Mouse (Mus musculus) thymus, adult 2 months (tissue): ENCODE measurements around the gene Hjurp. TPM values are rescaled to one million over a fixed set of nuclear protein-coding genes. Genes with fewer than 3 reads are reported as not detected.

Experiments used
- DNase-seq: peaks from one replicate; pipeline ENCODE4 v3.0.0; 2021
- H3K27ac ChIP-seq: fragments of 200-500 bp; 2 replicates; pipeline ENCODE4 v1.5.1; 2012; ENCODE audit warnings: low read length, control low read depth; ENCODE audit not compliant: control insufficient read depth, insufficient read depth
- H3K27me3 ChIP-seq: fragments of 200-500 bp; 2 replicates; pipeline ENCODE4 v1.6.1; 2012; ENCODE audit warnings: mild to moderate bottlenecking, low read length, moderate library complexity, mixed read lengths; ENCODE audit not compliant: control insufficient read depth, insufficient read depth
- H3K36me3 ChIP-seq: fragments of 200-500 bp; 2 replicates; pipeline ENCODE4 v1.6.1; 2012; ENCODE audit warnings: mild to moderate bottlenecking, low read length, moderate library complexity; ENCODE audit not compliant: control insufficient read depth, insufficient read depth
- H3K4me1 ChIP-seq: fragments of 200-500 bp; replicated peaks from 2 replicates; pipeline ENCODE4 v1.6.1; 2012; ENCODE audit warnings: low read length; ENCODE audit not compliant: control insufficient read depth, insufficient read depth
- H3K4me3 ChIP-seq: fragments of 200-500 bp; 2 replicates; pipeline ENCODE4 v1.5.1; 2012; ENCODE audit warnings: mild to moderate bottlenecking, low read length, control low read depth, moderate library complexity; ENCODE audit not compliant: control insufficient read depth, insufficient read depth
- CTCF ChIP-seq: fragments of 200-500 bp; IDR thresholded peaks from 2 replicates; pipeline ENCODE4 v1.5.1; 2012; ENCODE audit warnings: mild to moderate bottlenecking, control low read depth, low read length, moderate library complexity, borderline replicate concordance; ENCODE audit not compliant: control insufficient read depth, poor library complexity, insufficient read depth; ENCODE audit errors: extremely low read depth
- POLR2A ChIP-seq: fragments of 200-500 bp; IDR thresholded peaks from 2 replicates; pipeline ENCODE4 v1.6.1; 2012; ENCODE audit warnings: mild to moderate bottlenecking, low read length, control low read depth, moderate library complexity; ENCODE audit not compliant: control insufficient read depth, poor library complexity, insufficient read depth; ENCODE audit errors: extremely low read depth
- WGBS: fragments of 180-500 bp; shearing (Covaris S2); methylation state at CpG from one replicate; pipeline ENCODE4 v1.1.7; 2018; 5-methylcytosine and 5-hydroxymethylcytosine counted together
- polyA plus RNA-seq: library from polyadenylated mRNA; depleted of rRNA; stranded (reverse); fragments of >200 nt; gene quantifications from 2 replicates; pipeline ENCODE4 v1.2.3, GENCODE M21; 2012

Hjurp gene
- polyA plus RNA-seq, 1 experiment: 197 TPM

DNA sequence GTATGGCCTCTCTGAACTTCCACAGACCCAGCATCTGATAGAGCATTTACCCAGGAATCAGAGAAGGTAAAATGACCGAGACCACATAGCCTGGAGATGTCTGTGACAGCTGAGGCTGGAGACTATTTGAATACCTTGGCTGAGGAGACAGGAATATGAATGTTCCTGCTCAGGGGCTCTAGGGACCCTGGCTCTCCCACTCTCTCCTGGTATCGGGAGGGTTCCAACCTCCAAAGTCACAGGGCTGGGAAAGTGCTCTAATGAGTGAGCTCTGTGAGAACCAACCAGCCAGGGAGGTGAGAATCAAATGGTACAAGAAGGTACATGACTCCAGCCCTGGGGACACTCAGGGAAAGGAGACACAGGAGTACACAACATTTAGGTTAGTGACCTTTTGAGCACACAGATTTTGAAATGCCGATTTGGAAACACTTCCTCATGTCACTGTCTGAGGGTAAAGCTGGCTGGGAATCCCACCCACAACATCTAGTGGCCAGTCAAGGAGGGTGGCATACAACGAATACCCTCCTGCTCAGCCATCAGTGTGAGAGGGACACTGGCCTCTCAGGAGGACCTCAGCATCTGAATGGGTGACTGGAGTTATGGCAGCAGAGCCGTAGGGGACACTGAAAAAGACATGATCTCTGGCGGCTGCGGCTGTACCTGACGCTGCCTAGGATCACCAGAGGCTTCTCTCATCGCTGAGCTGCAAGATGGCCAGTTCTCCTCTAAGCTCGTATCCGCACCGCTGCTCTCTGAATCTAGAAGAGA is 7.7 kb downstream of the Hjurp start:
- no peaks in the 10 kb centered on the region for H3K4me1 ChIP-seq
- no peak overlapping the region for H3K4me3 ChIP-seq
- 92% methylated on average over 12 of the region's 12 CpGs for WGBS
- no peak for DNase-seq
- H3K36me3 ChIP-seq: peaks cover 85% of the 10 kb centered on the region
- no peaks in the 10 kb centered on the region for H3K27me3 ChIP-seq
- TF ChIP-seq POLR2A (no peak), CTCF (no peak)
- H3K27ac ChIP-seq: no peak overlapping the region

DNA sequence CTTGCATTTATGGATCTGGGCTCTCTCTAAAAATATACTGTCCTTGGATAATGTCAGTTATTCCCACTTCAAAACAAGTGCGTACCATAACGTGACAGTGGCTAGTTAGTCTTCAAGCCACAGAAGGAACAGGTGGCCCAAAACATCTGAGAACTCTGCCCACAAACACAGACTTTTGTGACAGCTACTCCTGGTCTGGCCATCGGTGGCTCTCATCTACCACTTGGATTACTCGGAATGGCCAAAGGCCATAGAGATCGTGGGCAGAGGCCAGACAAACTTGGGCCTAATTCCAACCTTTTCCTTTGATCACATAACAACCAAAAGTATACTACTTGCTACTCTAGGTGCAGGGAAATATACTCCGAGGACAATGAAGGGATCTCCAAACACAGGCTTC is 9.4 kb downstream of the Hjurp start:
- 86% methylated on average over 6 of the region's 6 CpGs for WGBS
- no peak for TF ChIP-seq POLR2A
- TF ChIP-seq CTCF: no peak
- no peak overlapping the region for H3K4me3 ChIP-seq
- no peaks in the 10 kb centered on the region for H3K27me3 ChIP-seq
- peaks cover 85% of the 10 kb centered on the region for H3K36me3 ChIP-seq
- DNase-seq: no peak
- H3K27ac ChIP-seq: no peak overlapping the region
- H3K4me1 ChIP-seq: no peaks in the 10 kb centered on the region

DNA sequence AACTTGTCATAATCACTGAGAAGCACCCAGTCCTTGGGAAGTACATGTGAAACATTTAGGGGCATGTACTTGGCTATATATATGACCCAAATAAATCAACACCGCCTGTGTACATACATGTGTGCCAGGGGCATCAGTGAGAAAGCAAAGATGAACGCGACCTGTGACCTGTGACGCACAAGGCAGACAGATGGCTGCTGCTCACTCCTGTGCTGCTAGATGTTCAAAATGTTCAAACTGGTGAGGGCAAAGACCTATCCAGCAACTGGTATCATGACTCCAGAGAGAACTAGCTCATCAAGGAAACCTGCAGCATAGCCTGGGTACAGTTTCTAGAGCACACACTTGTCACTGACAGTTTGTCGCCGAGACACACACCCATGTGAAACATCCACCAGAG is 9.9 kb downstream of the Hjurp start:
- DNase-seq: no peak
- 97% methylated on average over 6 of the region's 6 CpGs for WGBS
- H3K36me3 ChIP-seq: peaks cover 85% of the 10 kb centered on the region
- H3K4me1 ChIP-seq: no peaks in the 10 kb centered on the region
- no peak overlapping the region for H3K4me3 ChIP-seq
- TF ChIP-seq POLR2A (no peak), CTCF (no peak)
- H3K27ac ChIP-seq: no peak overlapping the region
- H3K27me3 ChIP-seq: no peaks in the 10 kb centered on the region

DNA sequence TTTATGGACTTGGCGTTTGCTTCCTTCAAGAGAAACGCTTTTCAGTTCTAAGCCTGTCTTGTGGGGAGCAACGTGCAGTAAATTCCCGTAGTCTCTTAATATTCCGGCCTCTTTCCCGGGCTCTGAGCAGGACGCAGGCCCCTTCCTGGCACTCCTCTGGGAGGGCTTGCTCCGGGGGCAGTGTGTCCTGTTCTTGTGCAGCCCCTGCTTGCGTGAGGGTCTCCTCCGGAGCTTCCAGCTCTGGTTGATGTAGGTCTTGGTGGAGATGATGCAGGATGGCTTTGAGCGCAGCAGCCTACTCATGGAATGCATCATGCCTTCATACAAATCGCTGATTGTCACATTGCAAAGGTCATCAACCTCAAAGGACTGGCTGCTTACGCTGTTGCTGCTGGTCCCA is 11.3 kb downstream of the Hjurp start:
- TF ChIP-seq POLR2A: no peak
- TF ChIP-seq CTCF: no peak
- peaks cover 85% of the 10 kb centered on the region for H3K36me3 ChIP-seq
- no peak for DNase-seq
- H3K4me3 ChIP-seq: no peak overlapping the region
- H3K27me3 ChIP-seq: no peaks in the 10 kb centered on the region
- WGBS: 92% methylated on average over 13 of the region's 13 CpGs
- H3K27ac ChIP-seq: no peak overlapping the region
- 0 out of 2 replicates have a peak, but pooled peaks cover 3% of the 10 kb centered on the region for H3K4me1 ChIP-seq

DNA sequence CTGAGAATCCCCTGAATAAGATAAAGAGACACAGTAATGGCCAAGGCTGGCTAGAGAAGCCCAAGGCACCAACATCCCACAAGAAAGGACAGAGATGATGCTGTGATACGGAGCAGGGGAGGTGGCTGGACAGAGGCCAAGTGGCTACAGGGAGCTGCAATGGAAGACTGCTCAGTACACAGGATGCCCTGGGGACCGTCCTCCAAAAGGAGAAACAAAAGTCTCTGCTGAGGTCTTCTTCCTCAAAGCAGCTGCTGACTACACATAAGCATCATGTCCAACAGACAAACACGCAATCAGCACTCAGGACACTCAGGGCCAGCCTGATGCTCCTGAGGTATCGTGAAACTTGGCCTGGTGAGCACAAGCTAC is 12.6 kb downstream of the Hjurp start:
- no peak for TF ChIP-seq CTCF
- TF ChIP-seq POLR2A: no peak
- DNase-seq: no peak
- WGBS: 79% methylated on average over 4 of the region's 4 CpGs

DNA sequence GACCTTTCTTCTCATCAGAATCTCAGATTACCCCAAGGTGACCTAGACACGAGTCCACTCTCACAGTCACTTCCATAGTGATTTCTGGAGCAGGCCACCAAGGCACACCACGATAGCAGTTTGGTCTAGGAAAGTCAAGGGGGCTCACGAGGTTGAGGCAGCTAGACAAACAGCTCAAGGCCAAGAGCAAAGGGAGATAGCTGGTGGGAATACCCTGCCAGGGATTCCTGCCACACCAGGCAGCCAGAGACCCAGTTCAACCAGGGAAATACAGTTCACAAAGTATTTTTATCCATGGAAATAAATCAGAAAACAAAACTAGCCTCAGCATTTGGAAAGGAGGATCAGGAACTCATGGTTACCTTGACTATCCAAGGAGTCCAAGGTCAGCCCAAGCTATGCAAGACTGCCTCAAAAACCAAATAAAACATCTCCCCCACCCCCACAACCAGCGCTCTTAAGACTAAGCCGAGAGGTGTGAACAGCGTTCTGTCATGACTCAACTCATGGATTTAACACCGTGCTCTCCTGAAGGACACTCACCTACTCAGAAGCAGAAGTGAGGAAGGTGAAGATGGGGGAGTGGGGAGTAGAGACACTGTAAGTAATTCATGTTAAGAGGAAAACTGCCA is 13.1 kb downstream of the Hjurp start:
- Histone ChIP-seq H3K36me3 (peaks cover 85% of the 10 kb centered on the region), H3K4me3 (no peak overlapping the region), H3K27me3 (no peaks in the 10 kb centered on the region), H3K4me1 (peaks cover 12% of the 10 kb centered on the region; the same call in 1 of the 2 replicates), H3K27ac (no peak overlapping the region)
- DNase-seq: no peak
- 93% methylated on average over 7 of the region's 7 CpGs for WGBS
- TF ChIP-seq POLR2A: no peak
- no peak for TF ChIP-seq CTCF

More for the DNA sequence above, 12.6 kb downstream of the Hjurp start:
- Histone ChIP-seq H3K27ac (no peak overlapping the region), H3K4me1 (peaks cover 7% of the 10 kb centered on the region; the same call in 1 of the 2 replicates), H3K36me3 (peaks cover 90% of the 10 kb centered on the region), H3K27me3 (no peaks in the 10 kb centered on the region), H3K4me3 (no peak overlapping the region)

DNA sequence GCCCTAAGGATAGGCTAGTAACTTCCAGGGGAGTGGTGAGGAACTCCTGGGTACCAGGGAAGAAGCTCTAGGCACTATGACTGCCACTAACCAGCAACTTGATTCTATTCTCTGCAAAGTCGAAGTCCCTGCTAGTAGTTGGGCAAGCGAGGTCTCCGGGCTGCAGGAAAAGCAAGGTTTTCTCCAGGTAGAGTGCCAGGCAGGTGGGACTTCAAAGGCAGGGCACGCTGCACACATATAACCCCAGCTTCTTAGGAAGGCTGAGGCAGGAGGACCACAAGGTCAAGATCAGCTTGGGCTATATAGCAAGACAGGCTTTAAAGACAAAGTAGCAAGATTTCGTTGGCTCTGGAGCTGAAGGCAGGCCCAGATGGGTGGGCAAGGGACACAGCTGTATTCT is 13.7 kb downstream of the Hjurp start:
- no peak for DNase-seq
- H3K36me3 ChIP-seq: peaks cover 79% of the 10 kb centered on the region
- no peaks in the 10 kb centered on the region for H3K27me3 ChIP-seq
- TF ChIP-seq CTCF: no peak
- no peak for TF ChIP-seq POLR2A
- 93% methylated on average over 5 of the region's 5 CpGs for WGBS
- H3K4me3 ChIP-seq: no peak overlapping the region
- peaks cover 16% of the 10 kb centered on the region; the same call in 1 of the 2 replicates for H3K4me1 ChIP-seq
- H3K27ac ChIP-seq: no peak overlapping the region
